Mouse (Mus musculus) brain, embryonic 14.5 days (tissue): ENCODE results near the gene Vmn2r101.

Source experiments
- CTCF ChIP-seq: fragments of 200-500 bp; IDR thresholded peaks from 2 replicates; pipeline ENCODE4 v1.5.1; 2012; ENCODE audit warnings: inconsistent platforms, mild to moderate bottlenecking, moderate library complexity, borderline replicate concordance; ENCODE audit not compliant: insufficient read depth, insufficient read length; ENCODE audit errors: extremely low read depth
- POLR2A ChIP-seq: fragments of 200-500 bp; IDR thresholded peaks from 2 replicates; pipeline ENCODE4 v1.6.1; 2012; ENCODE audit warnings: mild to moderate bottlenecking, inconsistent platforms, borderline replicate concordance; ENCODE audit not compliant: poor library complexity, insufficient read depth, insufficient read length, severe bottlenecking; ENCODE audit errors: extremely low read depth

DNA sequence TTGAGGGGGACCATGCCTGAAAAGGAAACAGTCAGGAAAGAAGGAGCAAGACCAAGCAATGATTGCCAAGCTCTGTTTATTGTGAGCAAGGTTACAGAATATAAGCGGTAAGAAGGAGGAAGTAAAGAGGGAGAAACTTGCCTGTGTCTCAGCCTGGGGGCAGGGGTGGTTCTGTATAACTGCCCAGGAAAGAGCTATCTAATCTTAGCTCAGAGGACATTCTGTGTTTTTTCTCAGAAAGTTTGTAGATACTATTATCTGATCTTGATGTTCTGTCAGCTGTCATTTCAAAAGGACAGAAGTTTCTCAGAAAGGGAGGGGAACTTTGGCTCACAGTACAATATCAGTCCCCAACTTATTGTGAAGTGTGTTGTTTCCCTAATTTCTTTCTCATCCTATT lies 52.3 kb downstream of the Vmn2r101 start:
- no peak for TF ChIP-seq CTCF
- no peak for TF ChIP-seq POLR2A
